ENCODE assay signal across 14 mouse cellular contexts in the genomic region with DNA sequence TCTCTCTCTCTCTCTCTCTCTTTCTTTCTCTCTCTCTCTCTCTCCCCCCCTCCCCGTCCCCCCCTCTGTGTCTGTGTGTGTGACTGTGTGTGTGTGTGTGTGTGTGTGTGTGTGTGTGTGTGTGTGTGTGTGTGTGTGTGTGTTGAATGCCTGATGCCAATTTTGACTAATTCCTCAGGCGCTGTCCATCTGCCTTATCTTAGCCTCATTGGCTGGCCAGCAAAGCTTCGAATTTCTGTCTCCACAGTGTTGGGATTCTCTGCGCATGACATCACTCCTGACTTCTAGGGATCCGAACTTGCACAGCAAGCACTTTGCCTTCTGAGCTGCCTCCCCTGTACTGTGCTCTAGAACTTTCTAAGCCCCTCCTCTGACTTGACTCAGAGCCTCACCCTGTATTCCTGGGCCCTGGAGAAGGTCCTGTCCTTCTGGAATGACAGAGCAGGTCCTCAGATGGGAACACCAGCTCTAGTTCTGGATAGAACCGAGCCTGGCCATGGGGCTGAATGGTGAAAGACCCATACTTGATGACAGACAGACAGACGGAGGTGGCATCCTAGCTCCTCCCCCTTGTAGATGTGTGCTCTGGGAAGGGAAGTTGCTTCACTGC. TPM values are rescaled to one million over a fixed set of nuclear protein-coding genes. Genes with fewer than 3 reads are reported as not detected.
A peak's percentile ranks its signal among the peaks of the same experiment; 100 is the strongest.
DNase-seq lines count a peak whose midpoint lies in the region; ATAC-seq and TF ChIP-seq lines count a peak whose summit lies in the region.
"Had no signal": no experiment of that assay in that cellular context is flagged by ENCODE, and none has a peak within 500 bp of the region (broad histone marks: within the 10 kb centered on the region; RNA-seq: fewer than 3 reads in every experiment).

No protein-coding gene starts in this region.

- 0 out of 2 replicates have a peak, but pooled peaks have one; percentile 47 for ATAC-seq in lung, embryonic 16.5 days (ENCODE audit: low read depth)
- no peak for ATAC-seq in embryonic facial prominence, embryonic 13.5 days (ENCODE audit: insufficient number of reproducible peaks, insufficient read depth, low FRiP score, low TSS enrichment, low read depth)
- no peak for ATAC-seq in midbrain, postnatal 0 days (ENCODE audit: low FRiP score)
- no peak for ATAC-seq in CD4-positive, CD25-positive, alpha-beta regulatory T cell, adult 4 months
- ATAC-seq: liver, embryonic 12.5 days; Patski had no signal

- no peak overlapping the region for H3K4me2 ChIP-seq in lung, embryonic 16.5 days (ENCODE audit: low read depth, low read length)
- peak overlapping the region; percentile 58 for H3K4me2 ChIP-seq in embryonic facial prominence, embryonic 13.5 days
- H3K4me2 ChIP-seq in midbrain, postnatal 0 days (ENCODE audit: low read depth, low read length, poor library complexity, severe bottlenecking) = no peak overlapping the region

- no peak for DNase-seq in heart, embryonic 10.5 days (ENCODE audit: low spot score)
- no peak for DNase-seq in heart, adult 18-20 months
- no peak for DNase-seq in lung, postnatal 36 days
- peak; percentile 33 for DNase-seq in midbrain, postnatal 0 days (ENCODE audit: low spot score)
- DNase-seq in frontal cortex, postnatal 10 days (ENCODE audit: low spot score in 2 of 2) = no peak
- DNase-seq: right cerebral cortex, postnatal 14 days had no signal

- no peaks in the 10 kb centered on the region for H3K9me3 ChIP-seq in heart, embryonic 10.5 days
- no peaks in the 10 kb centered on the region for H3K9me3 ChIP-seq in lung, embryonic 16.5 days (ENCODE audit: control insufficient read depth, low read length)
- peaks cover 3% of the 10 kb centered on the region; the same call in 1 of the 2 replicates for H3K9me3 ChIP-seq in embryonic facial prominence, embryonic 13.5 days
- H3K9me3 ChIP-seq in midbrain, postnatal 0 days (ENCODE audit: low read length) = no peaks in the 10 kb centered on the region

- H3K36me3 ChIP-seq in heart, embryonic 10.5 days = no peaks in the 10 kb centered on the region
- H3K36me3 ChIP-seq in lung, embryonic 16.5 days (ENCODE audit: control insufficient read depth, insufficient read depth, low read length) = no peaks in the 10 kb centered on the region
- no peaks in the 10 kb centered on the region for H3K36me3 ChIP-seq in embryonic facial prominence, embryonic 13.5 days
- H3K36me3 ChIP-seq in midbrain, postnatal 0 days (ENCODE audit: insufficient read depth, low read length) = no peaks in the 10 kb centered on the region
- H3K36me3 ChIP-seq: liver, embryonic 12.5 days had no signal

- H3K4me3 ChIP-seq in heart, embryonic 10.5 days = peak overlapping the region; percentile 51; the same call in 1 of the 2 replicates
- no peak overlapping the region for H3K4me3 ChIP-seq in lung, embryonic 16.5 days (ENCODE audit: low read length)
- no peak overlapping the region for H3K4me3 ChIP-seq in embryonic facial prominence, embryonic 13.5 days
- no peak overlapping the region for H3K4me3 ChIP-seq in midbrain, postnatal 0 days (ENCODE audit: low read depth, low read length)
- H3K4me3 ChIP-seq: liver, embryonic 12.5 days had no signal

- no peak overlapping the region for H3K27ac ChIP-seq in heart, embryonic 10.5 days
- H3K27ac ChIP-seq in lung, embryonic 16.5 days (ENCODE audit: low read length) = no peak overlapping the region
- no peak overlapping the region for H3K27ac ChIP-seq in embryonic facial prominence, embryonic 13.5 days
- H3K27ac ChIP-seq in midbrain, postnatal 0 days (ENCODE audit: low read depth, low read length) = no peak overlapping the region
- H3K27ac ChIP-seq: liver, embryonic 12.5 days had no signal

- H3K4me1 ChIP-seq in heart, embryonic 10.5 days = peaks cover 9% of the 10 kb centered on the region
- no peaks in the 10 kb centered on the region; the same call in 1 of the 2 replicates for H3K4me1 ChIP-seq in lung, embryonic 16.5 days (replicated peaks; ENCODE audit: control insufficient read depth, insufficient read depth, low read length)
- peaks cover 18% of the 10 kb centered on the region for H3K4me1 ChIP-seq in embryonic facial prominence, embryonic 13.5 days
- H3K4me1 ChIP-seq in midbrain, postnatal 0 days (ENCODE audit: insufficient read depth, low read length) = peaks cover 4% of the 10 kb centered on the region; the same call in 1 of the 2 replicates
- H3K4me1 ChIP-seq: liver, embryonic 12.5 days had no signal

- H3K9ac ChIP-seq in lung, embryonic 16.5 days (ENCODE audit: low read length) = no peak overlapping the region
- H3K9ac ChIP-seq in embryonic facial prominence, embryonic 13.5 days = no peak overlapping the region
- H3K9ac ChIP-seq in midbrain, postnatal 0 days (replicated peaks; ENCODE audit: low read length, poor library complexity, severe bottlenecking) = no peak overlapping the region
- H3K9ac ChIP-seq: liver, embryonic 12.5 days had no signal

- no peak for TF ChIP-seq CTCF in midbrain, postnatal 0 days (IDR thresholded peaks at IDR 0.05)

- 34% methylated on average over 6 of the region's 7 CpGs for WGBS in heart, embryonic 10.5 days
- 43% methylated on average over 6 of the region's 7 CpGs for WGBS in lung, embryonic 16.5 days
- 54% methylated on average over 5 of the region's 7 CpGs for WGBS in embryonic facial prominence, embryonic 13.5 days
- WGBS in midbrain, postnatal 0 days = 62% methylated on average over 6 of the region's 7 CpGs

- 0 out of 2 replicates have a peak, but pooled peaks cover 7% of the 10 kb centered on the region for H3K27me3 ChIP-seq in heart, embryonic 10.5 days (ENCODE audit: insufficient read depth, poor library complexity, severe bottlenecking)
- no peaks in the 10 kb centered on the region for H3K27me3 ChIP-seq in lung, embryonic 16.5 days (ENCODE audit: control insufficient read depth, insufficient read depth, low read depth, low read length)
- no peaks in the 10 kb centered on the region for H3K27me3 ChIP-seq in embryonic facial prominence, embryonic 13.5 days
- no peaks in the 10 kb centered on the region for H3K27me3 ChIP-seq in midbrain, postnatal 0 days (ENCODE audit: insufficient read depth, low read length)
- H3K27me3 ChIP-seq: liver, embryonic 12.5 days; Patski had no signal

RNA-seq across cellular contexts. Expression of a gene that starts 16.8 kb away (rescaled TPM):
- 0.06 and 0.09 TPM in 2 replicates for polyA plus RNA-seq in heart, embryonic 10.5 days (2016; fragmentation: Nextera tagmentation; extraction: Ambion mirVana)
- total RNA-seq in heart, adult 18-20 months (2021) = 1 to 10 TPM; 2.0 to 3.8 TPM
- polyA plus RNA-seq in lung, embryonic 16.5 days (2015; fragmentation: Nextera tagmentation; extraction: Ambion mirVana) = 1.1 and 1.2 TPM in 2 replicates
- 0.03 and 0.06 TPM in 2 replicates for polyA plus RNA-seq in embryonic facial prominence, embryonic 13.5 days (2015; fragmentation: Nextera tagmentation; extraction: Ambion mirVana)
- total RNA-seq in midbrain, postnatal 0 days (2014; rRNA removed) = 1.1 and 1.4 TPM in 2 replicates
- polyA plus RNA-seq in midbrain, postnatal 0 days (2015; fragmentation: Nextera tagmentation; extraction: Ambion mirVana) = 0.25 and 0.36 TPM in 2 replicates
- under 1 TPM in 1 of 2 experiments, not detected in 1; 0.04 TPM for polyA plus RNA-seq in CD4-positive, CD25-positive, alpha-beta regulatory T cell, adult 4 months (2017; shearing (Covaris generic))
- total RNA-seq: hematopoietic stem cell, adult 5-6 weeks; megakaryocyte, adult 5-6 weeks; neutrophil, adult 5-6 weeks had no signal
